Mouse (Mus musculus): ENCODE results near the gene Pcyt2.

- TF ChIP-seq EP300 (IDR thresholded peaks at IDR 0.05; ENCODE audit: insufficient read depth, low read depth, low read length) (no peak), CTCF (IDR thresholded peaks at IDR 0.05) (no peak), POLR2A (IDR thresholded peaks at IDR 0.05; ENCODE audit: insufficient read depth, low read depth, low read length) (peak; percentile 8; the same call in 1 of the 2 replicates)
These were observed 11.6 kb upstream of the Pcyt2 start for GRCm38 (mm10) chr11:120629341-120629730.

All from heart, adult 2 months (tissue).